24 mouse cellular contexts compared by ENCODE assay signal in genomic region chr13:43778021-43778649, GRCm38 (mm10). TPM values are rescaled to one million over a fixed set of nuclear protein-coding genes. Genes with fewer than 3 reads are reported as not detected.
DNase-seq lines count a peak whose midpoint lies in the region; ATAC-seq and TF ChIP-seq lines count a peak whose summit lies in the region.
"Had no signal": no experiment of that assay in that cellular context is flagged by ENCODE, and none has a peak within 500 bp of the region (broad histone marks: within the 10 kb centered on the region; RNA-seq: fewer than 3 reads in every experiment).

No protein-coding gene starts in this region.

- H3K27me3 ChIP-seq in lung, embryonic 14.5 days (ENCODE audit: insufficient read depth, low read length): no peaks in the 10 kb centered on the region
- no peaks in the 10 kb centered on the region for H3K27me3 ChIP-seq in forebrain, embryonic 11.5 days (ENCODE audit: control insufficient read depth, insufficient read depth, low read length)
- H3K27me3 ChIP-seq: intestine, embryonic 15.5 days; Patski had no signal

- no peak overlapping the region for H3K4me2 ChIP-seq in lung, embryonic 14.5 days
- no peak overlapping the region for H3K4me2 ChIP-seq in forebrain, embryonic 11.5 days (ENCODE audit: low read depth, low read length, severe bottlenecking)
- H3K4me2 ChIP-seq: forebrain, embryonic 15.5 days; hindbrain, embryonic 12.5 days; intestine, embryonic 15.5 days; limb, embryonic 13.5 days; liver, embryonic 13.5 days; midbrain, embryonic 12.5 days; neural tube, embryonic 13.5 days had no signal

- peaks cover 10% of the 10 kb centered on the region; the same call in 1 of the 2 replicates for H3K4me1 ChIP-seq in lung, embryonic 14.5 days (ENCODE audit: insufficient read depth)
- no peaks in the 10 kb centered on the region for H3K4me1 ChIP-seq in forebrain, embryonic 11.5 days (replicated peaks; ENCODE audit: control insufficient read depth, insufficient read depth, low read length)
- H3K4me1 ChIP-seq: liver, embryonic 13.5 days had no signal

- peak; percentile 55 for DNase-seq in lung, embryonic 14.5 days
- no peak for DNase-seq in lung, postnatal 10 days
- peak; percentile 66 for DNase-seq in CD4-positive, CD25-positive, alpha-beta regulatory T cell, adult 2 months (ENCODE audit: low read depth, low spot score)
- DNase-seq in forebrain, embryonic 11.5 days (ENCODE audit: low spot score): no peak
- DNase-seq: adrenal gland, postnatal 10 days; cerebellum, adult 18-20 months; cerebellum, postnatal 36 days; gastrocnemius, postnatal 36 days; layer of hippocampus, postnatal 36 days; liver, embryonic 13.5 days; spleen, adult 18-20 months; thymus, adult 2 months had no signal

- no peaks in the 10 kb centered on the region for H3K36me3 ChIP-seq in lung, embryonic 14.5 days (ENCODE audit: insufficient read depth)
- H3K36me3 ChIP-seq in forebrain, embryonic 11.5 days (ENCODE audit: control insufficient read depth, insufficient read depth, low read length): no peaks in the 10 kb centered on the region
- H3K36me3 ChIP-seq: forebrain, embryonic 15.5 days; heart, embryonic 10.5 days; hindbrain, embryonic 12.5 days; intestine, embryonic 15.5 days; limb, embryonic 13.5 days; liver, embryonic 13.5 days; midbrain, embryonic 12.5 days; neural tube, embryonic 13.5 days had no signal

- no peak for ATAC-seq in lung, embryonic 14.5 days (ENCODE audit: insufficient read depth)
- peak; percentile 51 for ATAC-seq in common myeloid progenitor, adult 5-6 weeks (replicated peaks; ENCODE audit: low read depth, poor library complexity, severe bottlenecking)
- ATAC-seq in monocyte, adult 5-6 weeks (replicated peaks; ENCODE audit: insufficient number of reproducible peaks, low FRiP score, low TSS enrichment, poor library complexity, severe bottlenecking): peak; percentile 23; the same call in 1 of the 2 replicates
- ATAC-seq in erythroid progenitor cell, adult 5-6 weeks (replicated peaks; ENCODE audit: low FRiP score, poor library complexity, severe bottlenecking): no peak
- no peak for ATAC-seq in forebrain, embryonic 11.5 days (replicated peaks; ENCODE audit: low FRiP score)
- ATAC-seq: forebrain, embryonic 15.5 days; intestine, embryonic 15.5 days; Patski had no signal

- H3K27ac ChIP-seq in lung, embryonic 14.5 days (ENCODE audit: low read depth): peak overlapping the region; percentile 78; the same call in 1 of the 2 replicates
- no peak overlapping the region for H3K27ac ChIP-seq in forebrain, embryonic 11.5 days (ENCODE audit: low read depth, low read length)
- H3K27ac ChIP-seq: forebrain, embryonic 15.5 days; heart, embryonic 10.5 days; hindbrain, embryonic 12.5 days; intestine, embryonic 15.5 days; kidney, postnatal 0 days; limb, embryonic 13.5 days; liver, embryonic 13.5 days; midbrain, embryonic 12.5 days; neural tube, embryonic 13.5 days had no signal

- TF ChIP-seq CTCF in lung, embryonic 14.5 days (IDR thresholded peaks at IDR 0.05; ENCODE audit: low read depth): no peak

- no peak overlapping the region for H3K4me3 ChIP-seq in lung, embryonic 14.5 days (ENCODE audit: low read depth, low read length)
- no peak overlapping the region for H3K4me3 ChIP-seq in forebrain, embryonic 11.5 days (ENCODE audit: low read depth, low read length)
- H3K4me3 ChIP-seq: forebrain, embryonic 15.5 days; heart, embryonic 10.5 days; hindbrain, embryonic 12.5 days; intestine, embryonic 15.5 days; limb, embryonic 13.5 days; liver, embryonic 13.5 days; midbrain, embryonic 12.5 days; neural tube, embryonic 13.5 days had no signal

- 18% methylated on average over 6 of the region's 6 CpGs for WGBS in lung, embryonic 14.5 days
- WGBS in forebrain, embryonic 11.5 days: 50% methylated on average over 6 of the region's 6 CpGs

- H3K9me3 ChIP-seq in lung, embryonic 14.5 days (ENCODE audit: low read depth, low read length): no peaks in the 10 kb centered on the region
- H3K9me3 ChIP-seq in forebrain, embryonic 11.5 days (ENCODE audit: control insufficient read depth, low read length): no peaks in the 10 kb centered on the region
- H3K9me3 ChIP-seq: forebrain, embryonic 15.5 days; heart, embryonic 10.5 days; hindbrain, embryonic 12.5 days; intestine, embryonic 15.5 days; limb, embryonic 13.5 days; liver, embryonic 13.5 days; midbrain, embryonic 12.5 days; neural tube, embryonic 13.5 days had no signal

- no peak overlapping the region for H3K9ac ChIP-seq in lung, embryonic 14.5 days
- no peak overlapping the region for H3K9ac ChIP-seq in forebrain, embryonic 11.5 days (ENCODE audit: low read length)
- H3K9ac ChIP-seq: forebrain, embryonic 15.5 days; hindbrain, embryonic 12.5 days; intestine, embryonic 15.5 days; limb, embryonic 13.5 days; liver, embryonic 13.5 days; midbrain, embryonic 12.5 days; neural tube, embryonic 13.5 days had no signal

RNA-seq across cellular contexts. Expression of gene Cd83, which starts 6.4 kb away (rescaled TPM):
- polyA plus RNA-seq in lung, embryonic 14.5 days (2014; fragmentation: Nextera tagmentation; extraction: Ambion mirVana): 12.9 and 14.3 TPM in 2 replicates
- total RNA-seq in common myeloid progenitor, adult 5-6 weeks (2017): 0.68 TPM in 1 of 2 replicates, not detected in the other
- 165 to 355 TPM (median 352 TPM) in 3 replicates for total RNA-seq in monocyte, adult 5-6 weeks (2017)
- total RNA-seq in erythroid progenitor cell, adult 5-6 weeks (2015; ENCODE audit: low replicate concordance): 4.2 TPM in 1 of 2 replicates, not detected in the other
- 1.4 and 3.1 TPM in 2 replicates for total RNA-seq in erythroid progenitor cell, adult 5-6 weeks (2017; ENCODE audit: low replicate concordance)
- 4.0 and 5.1 TPM in 2 replicates for polyA plus RNA-seq in forebrain, embryonic 11.5 days (2014; fragmentation: Nextera tagmentation; extraction: Ambion mirVana)
- polyA plus RNA-seq: Patski had no signal

Comparison
In these comparisons a context has a peak if more than half of its experiments do, and no peak if none do; other contexts are left out.
1. DNase-seq: peak in lung, embryonic 14.5 days (single experiment) and CD4-positive, CD25-positive, alpha-beta regulatory T cell, adult 2 months (single experiment); none in lung, postnatal 10 days (single experiment) and forebrain, embryonic 11.5 days (single experiment).
2. ATAC-seq: peak in common myeloid progenitor, adult 5-6 weeks (single experiment) and monocyte, adult 5-6 weeks (single experiment); none in lung, embryonic 14.5 days (single experiment), erythroid progenitor cell, adult 5-6 weeks (single experiment) and forebrain, embryonic 11.5 days (single experiment).
3. RNA of gene Cd83, which starts 6.4 kb away (total RNA-seq): 165 to 355 TPM in monocyte, adult 5-6 weeks; 1.4 to 4.2 TPM in erythroid progenitor cell, adult 5-6 weeks and 0.68 TPM in common myeloid progenitor, adult 5-6 weeks; every median in the first group is over 10 times any median in the second.